Mouse (Mus musculus): ENCODE data around the gene Scaf11.

The Scaf11 gene

GRCm38 (mm10) chr15:96396641-96397344, 63.9 kb downstream of the Scaf11 start:
- no peak for DNase-seq (ENCODE audit: extremely low spot score)

- DNase-seq (ENCODE audit: extremely low spot score), result no peak
Observed at GRCm38 (mm10) chr15:96395071-96395470, 65.6 kb downstream of the Scaf11 start.

- no peak for DNase-seq (ENCODE audit: extremely low spot score)
Observed at GRCm38 (mm10) chr15:96392878-96393277, 67.8 kb downstream of the Scaf11 start.

- no peak for DNase-seq (ENCODE audit: extremely low spot score)
Observed at GRCm38 (mm10) chr15:96388565-96388964, 72.1 kb downstream of the Scaf11 start.

- no peak for DNase-seq (ENCODE audit: extremely low spot score)
Observed at GRCm38 (mm10) chr15:96382223-96382622, 78.4 kb downstream of the Scaf11 start.

- no peak for DNase-seq (ENCODE audit: extremely low spot score)
Observed at GRCm38 (mm10) chr15:96377701-96378100, 82.9 kb downstream of the Scaf11 start.

GRCm38 (mm10) chr15:96377263-96377662, 83.4 kb downstream of the Scaf11 start:
- DNase-seq (ENCODE audit: extremely low spot score), result no peak

GRCm38 (mm10) chr15:96376214-96376613, 84.4 kb downstream of the Scaf11 start:
- no peak for DNase-seq (ENCODE audit: extremely low spot score)

GRCm38 (mm10) chr15:96373161-96373560, 87.5 kb downstream of the Scaf11 start:
- DNase-seq (ENCODE audit: extremely low spot score), result no peak

GRCm38 (mm10) chr15:96372628-96373027, 88.0 kb downstream of the Scaf11 start:
- no peak for DNase-seq (ENCODE audit: extremely low spot score)

- DNase-seq (ENCODE audit: extremely low spot score), result no peak
Observed at GRCm38 (mm10) chr15:96371311-96371710, 89.3 kb downstream of the Scaf11 start.

GRCm38 (mm10) chr15:96366176-96366963, 94.3 kb downstream of the Scaf11 start:
- no peak for DNase-seq (ENCODE audit: extremely low spot score)

GRCm38 (mm10) chr15:96365351-96365750, 95.3 kb downstream of the Scaf11 start:
- no peak for DNase-seq (ENCODE audit: extremely low spot score)

All from embryo, embryonic 9.5 days (tissue).